Mouse (Mus musculus) limb, embryonic 11.5 days (tissue): ENCODE measurements at regions not wholly inside any gene's neighbourhood (a gene's known extent, or its start where the extent isn't known, plus 50 kb on each side); places are given as distances from the start of the nearest gene placed in this dataset.

Experiments used
- ATAC-seq: fragments of 200-750 bp; cut with Nextera tagmentation; 2 replicates; pipeline ENCODE4 v1.8.0; 2017; ENCODE audit warnings: low read depth; ENCODE audit not compliant: insufficient number of reproducible peaks, low FRiP score, low TSS enrichment
- DNase-seq: peaks from one replicate; pipeline ENCODE4 v3.0.0-alpha.2; 2015; ENCODE audit warnings: low spot score
- H3K27ac ChIP-seq: fragments of 300-500 bp; sonication (generic); replicated peaks from 2 replicates; pipeline ENCODE4 v1.5.1; 2014; ENCODE audit warnings: low read depth, mild to moderate bottlenecking, low read length
- H3K27me3 ChIP-seq: fragments of 300-500 bp; sonication (generic); 2 replicates; pipeline ENCODE4 v1.6.1; 2014; ENCODE audit warnings: mild to moderate bottlenecking, low read length, mixed read lengths; ENCODE audit not compliant: control insufficient read depth, insufficient read depth
- H3K36me3 ChIP-seq: fragments of 300-500 bp; sonication (generic); 2 replicates; pipeline ENCODE4 v1.6.1; 2014; ENCODE audit warnings: mild to moderate bottlenecking, low read length, moderate library complexity, mixed read lengths; ENCODE audit not compliant: control insufficient read depth, insufficient read depth
- H3K4me1 ChIP-seq: fragments of 300-500 bp; sonication (generic); 2 replicates; pipeline ENCODE4 v1.6.1; 2014; ENCODE audit warnings: low read length, mixed read lengths; ENCODE audit not compliant: control insufficient read depth, insufficient read depth
- H3K4me2 ChIP-seq: fragments of 300-500 bp; sonication (generic); 2 replicates; pipeline ENCODE4 v1.6.1; 2014; ENCODE audit warnings: low read depth, mild to moderate bottlenecking, moderate library complexity; ENCODE audit not compliant: severe bottlenecking
- H3K4me3 ChIP-seq: fragments of 300-500 bp; sonication (generic); 2 replicates; pipeline ENCODE4 v1.5.1; 2014; ENCODE audit warnings: low read depth, low read length
- H3K9ac ChIP-seq: fragments of 300-500 bp; sonication (generic); 2 replicates; pipeline ENCODE4 v1.6.1; 2014; ENCODE audit warnings: mild to moderate bottlenecking, low read length
- H3K9me3 ChIP-seq: fragments of 300-500 bp; sonication (generic); 2 replicates; pipeline ENCODE4 v1.6.1; 2016; ENCODE audit warnings: low read length; ENCODE audit not compliant: control insufficient read depth
- WGBS: fragments of 180-500 bp; shearing (Covaris S2); extraction: QIAGEN DNeasy Blood & Tissue Kit; methylation state at CpG from one replicate; pipeline ENCODE4 v1.1.7; 2014; 5-methylcytosine and 5-hydroxymethylcytosine counted together

GRCm38 (mm10) chr2:116165871-116166770, 100.5 kb upstream of the Meis2 start:
- 82% methylated on average over 16 of the region's 16 CpGs for WGBS
- DNase-seq: no peak

More at GRCm38 (mm10) chr2:116165871-116166770, 100.5 kb upstream of the Meis2 start:
- no peak for ATAC-seq
- H3K36me3 ChIP-seq: no peaks in the 10 kb centered on the region
- H3K4me1 ChIP-seq: no peaks in the 10 kb centered on the region
- H3K9ac ChIP-seq: no peak overlapping the region
- no peak overlapping the region for H3K4me3 ChIP-seq
- no peak overlapping the region for H3K27ac ChIP-seq
- H3K4me2 ChIP-seq: no peak overlapping the region
- no peaks in the 10 kb centered on the region for H3K9me3 ChIP-seq
- no peaks in the 10 kb centered on the region for H3K27me3 ChIP-seq
